Mouse (Mus musculus) liver, embryonic 14 days (tissue): ENCODE measurements around the gene Gm20806. TPM values are rescaled to one million over a fixed set of nuclear protein-coding genes. Genes with fewer than 3 reads are reported as not detected.

ENCODE experiments used
- polyA plus RNA-seq: library from polyadenylated mRNA; depleted of rRNA; stranded (reverse); fragments of >200 nt; gene quantifications from 2 replicates; pipeline ENCODE4 v1.2.3, GENCODE M21; 2012; rRNA removed

Gene Gm20806
- not detected in 2 replicates for polyA plus RNA-seq

DNA sequence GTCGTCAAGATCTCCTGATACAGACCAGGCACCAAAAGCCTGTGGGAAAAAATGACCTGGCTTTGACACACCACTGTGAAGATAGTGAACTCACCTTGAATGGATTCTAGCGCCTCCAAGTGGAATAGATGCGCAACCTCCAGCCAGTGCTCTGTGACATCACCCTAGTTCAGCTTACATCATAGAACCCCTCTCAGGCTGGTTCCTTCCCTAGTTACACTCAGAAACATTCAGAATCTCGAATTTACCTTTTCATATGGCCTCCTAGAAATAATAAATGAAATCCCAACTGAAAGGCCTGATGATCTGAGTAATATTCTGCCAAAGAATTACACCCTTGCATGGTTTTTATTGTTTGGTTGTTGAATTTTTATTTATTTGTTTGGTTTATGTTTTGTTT lies at the start of gene Gm20806:
Gene Gm20806, minus strand, starts transcription at position 101 of the 400 bp plus-strand sequence.

